Mouse (Mus musculus) kidney, embryonic 15.5 days (tissue): ENCODE data around the gene Rnf135. TPM values are rescaled to one million over a fixed set of nuclear protein-coding genes. Genes with fewer than 3 reads are reported as not detected.

Experiments
- polyA plus RNA-seq: library from polyadenylated mRNA; unstranded; fragments of >200 nt; fragmentation: Nextera tagmentation; extraction: Ambion mirVana; gene quantifications from 2 replicates; pipeline ENCODE4 v1.2.1, GENCODE M21; 2015

The Rnf135 gene
- polyA plus RNA-seq, 1 experiment from 2014 or later: 11.6 TPM

Other genes with a start within 250 kb of the Rnf135 start
- gene Utp6, start 221.5 kb upstream of the Rnf135 start, polyA plus RNA-seq: 50.3 and 55.6 TPM in 2 replicates
- 20.9 and 23.7 TPM in 2 replicates for gene Suz12, start 190.7 kb upstream of the Rnf135 start, polyA plus RNA-seq
- gene Crlf3, start 102.9 kb upstream of the Rnf135 start, polyA plus RNA-seq: 43.3 and 45.3 TPM in 2 replicates
- 10.9 and 11.9 TPM in 2 replicates for gene Atad5, start 94.5 kb upstream of the Rnf135 start, polyA plus RNA-seq
- 36.3 and 36.8 TPM in 2 replicates for gene Tefm, start 41.7 kb upstream of the Rnf135 start, polyA plus RNA-seq
- gene Adap2, start 29.7 kb upstream of the Rnf135 start, polyA plus RNA-seq: 2.3 and 2.7 TPM in 2 replicates
- 53.3 and 54.8 TPM in 2 replicates for gene Rhot1, start 25.2 kb downstream of the Rnf135 start, polyA plus RNA-seq
- 2.5 and 2.9 TPM in 2 replicates for gene Rhbdl3, start 117.1 kb downstream of the Rnf135 start, polyA plus RNA-seq
- gene 5730455P16Rik, start 194.2 kb downstream of the Rnf135 start, polyA plus RNA-seq: 20.7 and 21.2 TPM in 2 replicates
- gene Zfp207, start 199.4 kb downstream of the Rnf135 start, polyA plus RNA-seq: 243 and 252 TPM in 2 replicates
- gene Psmd11, start 244.8 kb downstream of the Rnf135 start, polyA plus RNA-seq: 306 and 318 TPM in 2 replicates